Mouse (Mus musculus) kidney, adult 10 weeks (tissue): ENCODE results near the gene Isl2. TPM values are rescaled to one million over a fixed set of nuclear protein-coding genes. Genes with fewer than 3 reads are reported as not detected.

Experiments used
- polyA plus RNA-seq: library from polyadenylated mRNA; stranded (reverse); fragments of 350-450 nt; fragmentation: Illumina TruSeq; extraction: RNeasy Lipid Tissue Mini Kit (QIAGEN cat#74804); gene quantifications from one replicate; pipeline ENCODE4 v1.2.3, GENCODE M21; 2014; ENCODE audit warnings: low read depth, low replicate concordance

Gene Isl2
- polyA plus RNA-seq = not detected

GRCm38 (mm10) chr9:55538377-55538776, at the start of gene Isl2:
Isl2 (plus strand) TSS chr9:55538672.

GRCm38 (mm10) chr9:55512027-55512543, 26.4 kb upstream of the Isl2 start, which contains the start of gene Etfa:
Etfa (minus strand) TSS chr9:55512243.

Other genes starting within 250 kb of the Isl2 start
- gene Nrg4, start 211.8 kb upstream of the Isl2 start, polyA plus RNA-seq = 1.4 TPM
- gene Tmem266, start 211.8 kb upstream of the Isl2 start, polyA plus RNA-seq = not detected
- gene Etfa, start 26.4 kb upstream of the Isl2 start, polyA plus RNA-seq = 929 TPM